Mouse (Mus musculus) liver, postnatal 0 days (tissue): ENCODE data around the gene Cdh23. TPM values are rescaled to one million over a fixed set of nuclear protein-coding genes. Genes with fewer than 3 reads are reported as not detected.

Source experiments
- ATAC-seq: fragments of 200-750 bp; cut with Nextera tagmentation; 2 replicates; pipeline ENCODE4 v1.8.0; 2017; ENCODE audit warnings: mild to moderate bottlenecking, moderate library complexity
- DNase-seq: peaks from one replicate; pipeline ENCODE4 v3.0.0-alpha.2; 2016
- H3K27ac ChIP-seq: fragments of 300-500 bp; sonication (generic); 2 replicates; pipeline ENCODE4 v1.5.1; 2014; ENCODE audit warnings: antibody characterized with exemption, moderate library complexity, mild to moderate bottlenecking, low read depth
- H3K27me3 ChIP-seq: fragments of 300-500 bp; sonication (generic); 2 replicates; pipeline ENCODE4 v1.6.1; 2014; ENCODE audit warnings: low read length, control low read depth, mixed read lengths; ENCODE audit not compliant: insufficient read depth
- H3K36me3 ChIP-seq: fragments of 300-500 bp; sonication (generic); replicated peaks from 2 replicates; pipeline ENCODE4 v1.6.1; 2014; ENCODE audit warnings: mild to moderate bottlenecking, control low read depth, low read length, moderate library complexity, mixed read lengths; ENCODE audit not compliant: insufficient read depth
- H3K4me1 ChIP-seq: fragments of 300-500 bp; sonication (generic); 2 replicates; pipeline ENCODE4 v1.6.1; 2014; ENCODE audit warnings: antibody characterized with exemption, mild to moderate bottlenecking, control low read depth; ENCODE audit not compliant: insufficient read depth
- H3K4me2 ChIP-seq: fragments of 300-500 bp; sonication (generic); 2 replicates; pipeline ENCODE4 v1.6.1; 2014; ENCODE audit warnings: low read depth, mild to moderate bottlenecking, low read length, moderate library complexity, mixed read lengths
- H3K4me3 ChIP-seq: fragments of 300-500 bp; sonication (generic); 2 replicates; pipeline ENCODE4 v1.5.1; 2014; ENCODE audit warnings: low read depth, low read length
- H3K9ac ChIP-seq: fragments of 300-500 bp; sonication (generic); replicated peaks from 2 replicates; pipeline ENCODE4 v1.6.1; 2014; ENCODE audit warnings: mild to moderate bottlenecking, moderate library complexity
- H3K9me3 ChIP-seq: fragments of 300-500 bp; sonication (generic); 2 replicates; pipeline ENCODE4 v1.6.1; 2016; ENCODE audit warnings: mild to moderate bottlenecking, control low read depth, low read length, mixed read lengths
- CTCF ChIP-seq: sonication (generic); IDR thresholded peaks from 2 replicates; pipeline ENCODE4 v1.5.1; 2016; ENCODE audit warnings: antibody characterized with exemption, low read depth
- EP300 ChIP-seq: IDR thresholded peaks from 2 replicates; pipeline ENCODE4 v1.6.1; 2016; ENCODE audit warnings: antibody characterized with exemption, low read depth, mild to moderate bottlenecking
- WGBS: fragments of 180-500 bp; shearing (Covaris S2); extraction: QIAGEN DNeasy Blood & Tissue Kit; methylation state at CpG from one replicate; pipeline ENCODE4 v1.1.7; 2014; ENCODE audit not compliant: insufficient replicate concordance; 5-methylcytosine and 5-hydroxymethylcytosine counted together
- polyA plus RNA-seq: library from polyadenylated mRNA; unstranded; fragments of >200 nt; fragmentation: Nextera tagmentation; extraction: Ambion mirVana; gene quantifications from 2 replicates; pipeline ENCODE4 v1.2.1, GENCODE M21; 2015

Cdh23 gene
- polyA plus RNA-seq, 1 experiment from 2014 or later, result 0.28 TPM

- H3K9me3 ChIP-seq, result no peaks in the 10 kb centered on the region
- H3K27me3 ChIP-seq, result no peaks in the 10 kb centered on the region
- 2% methylated on average over 54 of the region's 54 CpGs for WGBS
- TF ChIP-seq CTCF (peak; percentile 32), EP300 (no peak)
- ATAC-seq (peak; percentile 91), DNase-seq (peak; percentile 96)
- H3K4me2 ChIP-seq, result peak within 1 kb of the TSS; percentile 94
- peak within 1 kb of the TSS; percentile 94 for H3K4me3 ChIP-seq
- H3K4me1 ChIP-seq, result peaks cover 52% of the 10 kb centered on the region
- no peaks in the 10 kb centered on the region for H3K36me3 ChIP-seq
- H3K27ac ChIP-seq, result peak within 1 kb of the TSS; percentile 96
- peak within 1 kb of the TSS; percentile 94 for H3K9ac ChIP-seq
Measured at GRCm38 (mm10) chr10:60277207-60278005, 418.9 kb downstream of the Cdh23 start, which contains the start of gene Psap. Gene Psap (plus strand): TSS chr10:60277627.

- DNase-seq (no peak), ATAC-seq (no peak)
- Histone ChIP-seq H3K9me3 (no peaks in the 10 kb centered on the region), H3K9ac (no peak overlapping the region), H3K27ac (peak overlapping the region; percentile 60), H3K36me3 (no peaks in the 10 kb centered on the region), H3K4me3 (no peak overlapping the region), H3K4me2 (no peak overlapping the region), H3K4me1 (peaks cover 20% of the 10 kb centered on the region), H3K27me3 (no peaks in the 10 kb centered on the region)
- WGBS, result 49% methylated on average over 6 of the region's 6 CpGs
- TF ChIP-seq CTCF (no peak), EP300 (no peak)
Measured at GRCm38 (mm10) chr10:60273382-60273781, 422.9 kb downstream of the Cdh23 start.

- no peaks in the 10 kb centered on the region for H3K27me3 ChIP-seq
- DNase-seq, result no peak
- no peak overlapping the region for H3K4me2 ChIP-seq
- no peak for ATAC-seq
- WGBS, result 30% methylated on average over 6 of the region's 6 CpGs
- peaks cover 15% of the 10 kb centered on the region for H3K4me1 ChIP-seq
- TF ChIP-seq CTCF (no peak), EP300 (no peak)
- no peak overlapping the region for H3K27ac ChIP-seq
- H3K9me3 ChIP-seq, result no peaks in the 10 kb centered on the region
- no peak overlapping the region for H3K4me3 ChIP-seq
- no peaks in the 10 kb centered on the region for H3K36me3 ChIP-seq
- H3K9ac ChIP-seq, result no peak overlapping the region
Measured at GRCm38 (mm10) chr10:60272241-60272640, 424.0 kb downstream of the Cdh23 start.

GRCm38 (mm10) chr10:60271015-60271414 lies 425.3 kb downstream of the Cdh23 start:
- H3K4me1 ChIP-seq, result peaks cover 12% of the 10 kb centered on the region
- DNase-seq, result no peak
- H3K9me3 ChIP-seq, result no peaks in the 10 kb centered on the region
- H3K27me3 ChIP-seq, result no peaks in the 10 kb centered on the region
- H3K27ac ChIP-seq, result no peak overlapping the region
- H3K9ac ChIP-seq, result no peak overlapping the region
- H3K4me3 ChIP-seq, result no peak overlapping the region
- 61% methylated on average over 6 of the region's 6 CpGs for WGBS
- H3K36me3 ChIP-seq, result no peaks in the 10 kb centered on the region
- H3K4me2 ChIP-seq, result no peak overlapping the region
- no peak for ATAC-seq
- TF ChIP-seq EP300, result no peak
- TF ChIP-seq CTCF, result no peak

- ATAC-seq, result peak; percentile 33; the same call in 1 of the 2 replicates
Measured at GRCm38 (mm10) chr10:60269141-60270064, 426.9 kb downstream of the Cdh23 start.

GRCm38 (mm10) chr10:60268738-60269137 lies 427.6 kb downstream of the Cdh23 start:
- H3K27ac ChIP-seq, result no peak overlapping the region
- H3K4me3 ChIP-seq, result no peak overlapping the region
- TF ChIP-seq CTCF, result no peak
- TF ChIP-seq EP300, result no peak
- H3K9me3 ChIP-seq, result no peaks in the 10 kb centered on the region
- H3K4me2 ChIP-seq, result no peak overlapping the region
- DNase-seq, result no peak
- WGBS, result 71% methylated on average over 10 of the region's 11 CpGs
- H3K27me3 ChIP-seq, result no peaks in the 10 kb centered on the region
- ATAC-seq, result 0 out of 2 replicates have a peak, but pooled peaks have one; percentile 16
- no peak overlapping the region for H3K9ac ChIP-seq
- peaks cover 10% of the 10 kb centered on the region for H3K4me1 ChIP-seq
- no peaks in the 10 kb centered on the region for H3K36me3 ChIP-seq

More at GRCm38 (mm10) chr10:60269141-60270064, 426.9 kb downstream of the Cdh23 start:
- no peak for TF ChIP-seq EP300
- TF ChIP-seq CTCF, result no peak
- no peak overlapping the region for H3K4me2 ChIP-seq
- peaks cover 12% of the 10 kb centered on the region for H3K4me1 ChIP-seq
- H3K36me3 ChIP-seq, result no peaks in the 10 kb centered on the region
- H3K27ac ChIP-seq, result peak overlapping the region; percentile 66
- H3K4me3 ChIP-seq, result no peak overlapping the region
- DNase-seq, result no peak
- H3K27me3 ChIP-seq, result no peaks in the 10 kb centered on the region
- no peaks in the 10 kb centered on the region for H3K9me3 ChIP-seq
- WGBS, result 60% methylated on average over 13 of the region's 13 CpGs
- no peak overlapping the region for H3K9ac ChIP-seq
